Mouse (Mus musculus) megakaryocyte, embryonic 14.5 days (primary cell): ENCODE measurements at regions not wholly inside any gene's neighbourhood (a gene's known extent, or its start where the extent isn't known, plus 50 kb on each side); places are given as distances from the start of the nearest gene placed in this dataset.

Experiments used
- FLI1 ChIP-seq: IDR thresholded peaks from 2 replicates; pipeline ENCODE4 v1.6.1; 2012; ENCODE audit warnings: low read length, inconsistent platforms, mixed read lengths
- GATA1 ChIP-seq: IDR thresholded peaks from 3 replicates; pipeline ENCODE4 v1.6.1; 2012; ENCODE audit warnings: mixed read lengths, low read length, inconsistent platforms, borderline replicate concordance

DNA sequence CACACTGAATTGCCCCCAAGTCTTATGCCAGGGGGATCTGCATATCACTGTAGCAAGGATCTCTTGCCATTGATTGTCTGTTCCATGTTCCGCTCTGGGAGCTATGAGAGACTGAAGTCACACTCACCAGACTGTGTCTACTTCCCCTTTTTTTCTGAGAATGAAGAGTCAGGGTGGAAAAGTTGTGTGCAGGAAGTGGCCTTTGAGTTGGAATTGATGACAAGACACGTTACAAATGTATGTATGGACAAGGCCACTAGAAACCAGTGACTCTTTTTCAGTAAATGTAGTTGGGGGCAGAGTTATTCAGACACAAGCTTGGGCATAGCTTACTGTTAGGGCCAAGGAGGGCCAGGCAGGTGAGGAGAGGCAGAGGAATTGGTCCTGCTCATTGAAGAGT, 70.4 kb upstream of the Creb5 start:
- TF ChIP-seq FLI1 = no peak
- TF ChIP-seq GATA1 = no peak
